Mouse (Mus musculus): ENCODE results near the gene Mas1. TPM values are rescaled to one million over a fixed set of nuclear protein-coding genes. Genes with fewer than 3 reads are reported as not detected.
A peak's percentile ranks its signal among the peaks of the same experiment; 100 is the strongest.

Mas1 gene
- polyA plus RNA-seq, 1 experiment = 0.10 TPM

GRCm38 (mm10) chr17:12845862-12846261, 22.1 kb downstream of the Mas1 start:
- TF ChIP-seq MYOD1 (IDR thresholded peaks at IDR 0.05; ENCODE audit: control insufficient read depth in 1 of 3, insufficient read length in 2 of 3, low read depth in 2 of 3) = peak in 2 of 3 experiments; percentile 41 to 57
- TF ChIP-seq CEBPB (IDR thresholded peaks at IDR 0.05; ENCODE audit: insufficient read depth, poor library complexity, severe bottlenecking) = no peak
- TF ChIP-seq MAX (IDR thresholded peaks at IDR 0.05; ENCODE audit: low read depth) = no peak
- no peak for TF ChIP-seq SRF (IDR thresholded peaks at IDR 0.05; ENCODE audit: control insufficient read depth, insufficient read length, low read depth)
- TF ChIP-seq TCF12 (IDR thresholded peaks at IDR 0.05; ENCODE audit: insufficient read depth, poor library complexity, severe bottlenecking) = no peak
- TF ChIP-seq MYOG (IDR thresholded peaks at IDR 0.05; ENCODE audit: control insufficient read depth in 1 of 3, insufficient read depth in 1 of 3, insufficient read length in 2 of 3, low read depth in 2 of 3) = peak in 2 of 3 experiments; percentile 13 to 52
- TF ChIP-seq REST (IDR thresholded peaks at IDR 0.05; ENCODE audit: insufficient read depth, insufficient read length) = no peak
- TF ChIP-seq TCF3 (IDR thresholded peaks at IDR 0.05; ENCODE audit: insufficient read length, low read depth) = peak; percentile 19
- H3K36me3 ChIP-seq (ENCODE audit: control insufficient read depth, insufficient read depth) = no peaks in the 10 kb centered on the region
- H3K4me2 ChIP-seq (ENCODE audit: low read depth) = peak overlapping the region; percentile 35

GRCm38 (mm10) chr17:12844540-12844939, 23.4 kb downstream of the Mas1 start:
- TF ChIP-seq USF1 (IDR thresholded peaks at IDR 0.05; ENCODE audit: low read depth) = no peak
- no peak for TF ChIP-seq CEBPB (IDR thresholded peaks at IDR 0.05; ENCODE audit: insufficient read depth, poor library complexity, severe bottlenecking)
- TF ChIP-seq MAX (IDR thresholded peaks at IDR 0.05; ENCODE audit: low read depth) = no peak
- TF ChIP-seq TCF3 (IDR thresholded peaks at IDR 0.05; ENCODE audit: insufficient read length, low read depth) = no peak
- H3K27me3 ChIP-seq (ENCODE audit: control insufficient read depth, insufficient read depth, insufficient read length) = peaks cover 5% of the 10 kb centered on the region
- H3K79me2 ChIP-seq (ENCODE audit: control insufficient read depth, insufficient read depth) = no peaks in the 10 kb centered on the region
- H3K4me3 ChIP-seq = no peak overlapping the region
- no peaks in the 10 kb centered on the region for H3K36me3 ChIP-seq (ENCODE audit: control insufficient read depth, insufficient read depth)
- H3K4me2 ChIP-seq (ENCODE audit: low read depth) = no peak overlapping the region
- H3ac ChIP-seq (ENCODE audit: control insufficient read depth, insufficient read length) = no peak overlapping the region

More at GRCm38 (mm10) chr17:12845862-12846261, 22.1 kb downstream of the Mas1 start:
- H3K79me2 ChIP-seq (ENCODE audit: control insufficient read depth, insufficient read depth) = no peaks in the 10 kb centered on the region
- H3ac ChIP-seq (ENCODE audit: control insufficient read depth, insufficient read length) = no peak overlapping the region
- H3K4me3 ChIP-seq = no peak overlapping the region
- no peaks in the 10 kb centered on the region for H3K27me3 ChIP-seq (ENCODE audit: control insufficient read depth, insufficient read depth, insufficient read length)

GRCm38 (mm10) chr17:12843826-12844225, 24.1 kb downstream of the Mas1 start:
- Histone ChIP-seq H3K27me3 (ENCODE audit: control insufficient read depth, insufficient read depth, insufficient read length) (peaks cover 7% of the 10 kb centered on the region), H3K79me2 (ENCODE audit: control insufficient read depth, insufficient read depth) (no peaks in the 10 kb centered on the region), H3K4me3 (no peak overlapping the region), H3K36me3 (ENCODE audit: control insufficient read depth, insufficient read depth) (no peaks in the 10 kb centered on the region), H3ac (ENCODE audit: control insufficient read depth, insufficient read length) (no peak overlapping the region), H3K4me2 (ENCODE audit: low read depth) (no peak overlapping the region)
- TF ChIP-seq TCF12 (IDR thresholded peaks at IDR 0.05; ENCODE audit: insufficient read depth, poor library complexity, severe bottlenecking) (no peak), E2F4 (IDR thresholded peaks at IDR 0.05; ENCODE audit: insufficient read depth) (no peak), POLR2A (IDR thresholded peaks at IDR 0.05; ENCODE audit: insufficient read length, low read depth) (no peak), SRF (IDR thresholded peaks at IDR 0.05; ENCODE audit: control insufficient read depth, insufficient read length, low read depth) (no peak), CEBPB (IDR thresholded peaks at IDR 0.05; ENCODE audit: insufficient read depth, poor library complexity, severe bottlenecking) (no peak), REST (IDR thresholded peaks at IDR 0.05; ENCODE audit: insufficient read depth, insufficient read length) (no peak), USF1 (IDR thresholded peaks at IDR 0.05; ENCODE audit: low read depth) (no peak), MAX (IDR thresholded peaks at IDR 0.05; ENCODE audit: low read depth) (no peak), POLR2AphosphoS2 (IDR thresholded peaks at IDR 0.05; ENCODE audit: insufficient read length, low read depth) (no peak), MYOD1 (IDR thresholded peaks at IDR 0.05; ENCODE audit: control insufficient read depth in 1 of 3, insufficient read length in 2 of 3, low read depth in 2 of 3) (no peak), MYOG (IDR thresholded peaks at IDR 0.05; ENCODE audit: control insufficient read depth in 1 of 3, insufficient read depth in 1 of 3, insufficient read length in 2 of 3, low read depth in 2 of 3) (no peak), TCF3 (IDR thresholded peaks at IDR 0.05; ENCODE audit: insufficient read length, low read depth) (no peak)

DNA sequence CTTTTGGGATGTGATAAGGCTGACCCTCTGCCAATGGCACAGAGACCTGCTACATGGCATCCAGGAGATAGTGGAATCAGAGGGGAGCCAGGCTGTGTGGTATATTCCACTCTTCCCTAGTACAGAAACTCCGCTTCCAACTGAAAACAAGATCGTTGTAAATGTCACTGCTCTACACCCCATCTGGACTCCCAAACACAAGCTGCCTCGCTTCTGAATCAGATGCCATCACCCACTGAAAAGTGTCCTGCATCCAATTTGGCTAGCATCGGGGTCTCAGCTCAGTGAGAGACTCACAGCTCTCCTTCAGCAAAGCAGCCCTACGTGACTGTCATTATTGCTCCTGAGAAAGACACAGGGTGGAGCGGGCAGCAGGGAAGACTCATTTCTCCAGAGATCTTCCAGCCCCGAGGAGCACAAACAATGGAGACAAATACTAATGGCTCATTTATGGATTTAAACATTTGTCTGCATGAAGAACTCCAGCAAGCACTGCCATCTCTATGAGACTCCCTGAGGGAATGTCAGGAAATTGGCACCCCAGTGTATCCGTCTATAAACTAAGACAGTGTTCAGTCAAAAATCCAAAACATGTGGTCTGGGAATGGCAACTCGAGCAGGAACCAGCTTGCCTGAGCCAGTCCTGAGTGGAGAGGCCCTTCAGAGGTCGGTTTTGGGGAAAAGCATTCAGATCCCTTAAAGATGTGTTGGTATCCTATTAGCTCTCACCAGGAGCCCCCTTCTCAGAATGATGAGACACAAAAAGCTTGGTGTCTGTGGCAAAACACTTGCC, 28.3 kb downstream of the Mas1 start:
- TF ChIP-seq CEBPB (IDR thresholded peaks at IDR 0.05; ENCODE audit: insufficient read depth, poor library complexity, severe bottlenecking) (no peak), E2F4 (IDR thresholded peaks at IDR 0.05; ENCODE audit: insufficient read depth) (no peak), USF1 (IDR thresholded peaks at IDR 0.05; ENCODE audit: low read depth) (no peak), MAX (IDR thresholded peaks at IDR 0.05; ENCODE audit: low read depth) (no peak), TCF12 (IDR thresholded peaks at IDR 0.05; ENCODE audit: insufficient read depth, poor library complexity, severe bottlenecking) (no peak), POLR2AphosphoS2 (IDR thresholded peaks at IDR 0.05; ENCODE audit: insufficient read length, low read depth) (no peak), POLR2A (IDR thresholded peaks at IDR 0.05; ENCODE audit: insufficient read length, low read depth) (no peak), MYOG (IDR thresholded peaks at IDR 0.05; ENCODE audit: control insufficient read depth in 1 of 3, insufficient read depth in 1 of 3, insufficient read length in 2 of 3, low read depth in 2 of 3) (no peak), TCF3 (IDR thresholded peaks at IDR 0.05; ENCODE audit: insufficient read length, low read depth) (no peak), REST (IDR thresholded peaks at IDR 0.05; ENCODE audit: insufficient read depth, insufficient read length) (no peak), SRF (IDR thresholded peaks at IDR 0.05; ENCODE audit: control insufficient read depth, insufficient read length, low read depth) (no peak), MYOD1 (IDR thresholded peaks at IDR 0.05; ENCODE audit: control insufficient read depth in 1 of 3, insufficient read length in 2 of 3, low read depth in 2 of 3) (no peak)
- H3K4me3 ChIP-seq = no peak overlapping the region
- H3K4me2 ChIP-seq (ENCODE audit: low read depth) = no peak overlapping the region
- H3K27me3 ChIP-seq (ENCODE audit: control insufficient read depth, insufficient read depth, insufficient read length) = peaks cover 19% of the 10 kb centered on the region
- H3ac ChIP-seq (ENCODE audit: control insufficient read depth, insufficient read length) = no peak overlapping the region
- no peaks in the 10 kb centered on the region for H3K36me3 ChIP-seq (ENCODE audit: control insufficient read depth, insufficient read depth)
- no peaks in the 10 kb centered on the region for H3K79me2 ChIP-seq (ENCODE audit: control insufficient read depth, insufficient read depth)

All from myocyte (in vitro differentiated cells).